Mouse (Mus musculus) embryonic facial prominence, embryonic 14.5 days (tissue): ENCODE results near the gene Lrit2. TPM values are rescaled to one million over a fixed set of nuclear protein-coding genes. Genes with fewer than 3 reads are reported as not detected.

Source experiments
- ATAC-seq: fragments of 200-750 bp; cut with Nextera tagmentation; 2 replicates; pipeline ENCODE4 v1.8.0; 2017; ENCODE audit warnings: low read depth, moderate number of reproducible peaks, moderate TSS enrichment
- DNase-seq: peaks from one replicate; pipeline ENCODE4 v3.0.0-alpha.2; 2015; ENCODE audit warnings: low spot score
- H3K27ac ChIP-seq: fragments of 300-500 bp; sonication (generic); replicated peaks from 2 replicates; pipeline ENCODE4 v1.5.1; 2014; ENCODE audit warnings: low read depth, mild to moderate bottlenecking, low read length, moderate library complexity
- H3K27me3 ChIP-seq: fragments of 300-500 bp; sonication (generic); replicated peaks from 2 replicates; pipeline ENCODE4 v1.6.1; 2014; ENCODE audit warnings: low read length; ENCODE audit not compliant: control insufficient read depth, insufficient read depth
- H3K36me3 ChIP-seq: fragments of 300-500 bp; sonication (generic); 2 replicates; pipeline ENCODE4 v1.6.1; 2014; ENCODE audit warnings: low read length, mixed read lengths; ENCODE audit not compliant: control insufficient read depth, insufficient read depth
- H3K4me1 ChIP-seq: fragments of 300-500 bp; sonication (generic); 2 replicates; pipeline ENCODE4 v1.6.1; 2014; ENCODE audit warnings: antibody characterized with exemption, low read length; ENCODE audit not compliant: control insufficient read depth, insufficient read depth
- H3K4me2 ChIP-seq: fragments of 300-500 bp; sonication (generic); 2 replicates; pipeline ENCODE4 v1.6.1; 2014; ENCODE audit warnings: low read depth, mild to moderate bottlenecking, low read length, moderate library complexity, mixed read lengths
- H3K4me3 ChIP-seq: fragments of 300-500 bp; sonication (generic); 2 replicates; pipeline ENCODE4 v1.5.1; 2014; ENCODE audit warnings: low read depth, mild to moderate bottlenecking, low read length
- H3K9ac ChIP-seq: fragments of 300-500 bp; sonication (generic); 2 replicates; pipeline ENCODE4 v1.6.1; 2014; ENCODE audit warnings: low read depth, mild to moderate bottlenecking, low read length, moderate library complexity, mixed read lengths
- H3K9me3 ChIP-seq: fragments of 300-500 bp; sonication (generic); 2 replicates; pipeline ENCODE4 v1.6.1; 2016; ENCODE audit warnings: low read length; ENCODE audit not compliant: control insufficient read depth
- WGBS: fragments of 180-500 bp; shearing (Covaris S2); extraction: QIAGEN DNeasy Blood & Tissue Kit; methylation state at CpG from one replicate; pipeline ENCODE4 v1.1.7; 2014; 5-methylcytosine and 5-hydroxymethylcytosine counted together
- polyA plus RNA-seq: library from polyadenylated mRNA; unstranded; fragments of >200 nt; fragmentation: Nextera tagmentation; extraction: Ambion mirVana; gene quantifications from 2 replicates; pipeline ENCODE4 v1.2.1, GENCODE M21; 2014

Lrit2 gene
- polyA plus RNA-seq, 1 experiment from 2014 or later = 0.06 TPM

DNA sequence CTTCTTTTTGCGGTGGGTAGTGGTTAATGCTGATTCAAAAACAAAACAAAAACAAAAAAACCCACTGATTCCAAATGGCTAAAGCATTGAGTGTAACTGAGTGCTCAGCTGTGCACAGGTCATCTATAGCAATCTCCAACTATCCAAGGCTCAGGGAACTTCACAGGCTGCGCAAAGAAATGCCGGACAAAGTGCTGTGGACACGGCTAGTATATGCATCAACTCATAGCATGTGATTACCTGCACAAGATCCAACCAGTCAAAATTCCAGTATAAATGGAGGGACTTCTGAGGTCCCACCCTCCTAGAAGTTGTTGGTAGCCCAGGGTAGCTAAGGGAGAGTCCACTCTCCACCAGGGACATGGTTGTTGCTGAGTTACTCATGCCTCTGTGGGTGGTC is 51.5 kb downstream of the Lrit2 start:
- H3K27me3 ChIP-seq = no peaks in the 10 kb centered on the region
- no peak overlapping the region for H3K4me3 ChIP-seq
- no peak overlapping the region for H3K4me2 ChIP-seq
- WGBS = 93% methylated on average over 4 of the region's 4 CpGs
- no peak for DNase-seq
- no peak overlapping the region for H3K27ac ChIP-seq
- no peak overlapping the region for H3K9ac ChIP-seq
- no peaks in the 10 kb centered on the region for H3K9me3 ChIP-seq
- H3K4me1 ChIP-seq = no peaks in the 10 kb centered on the region
- peaks cover 37% of the 10 kb centered on the region for H3K36me3 ChIP-seq
- ATAC-seq = no peak

Other genes starting within 250 kb of the Lrit2 start
- gene Ccser2, start 99.2 kb upstream of the Lrit2 start, polyA plus RNA-seq = 49.6 and 52.7 TPM in 2 replicates
- 0.39 and 1.4 TPM in 2 replicates for gene Rgr, start 19.0 kb upstream of the Lrit2 start, polyA plus RNA-seq
- not detected in 2 replicates for gene Lrit1, start 13.1 kb upstream of the Lrit2 start, polyA plus RNA-seq
- gene Cdhr1, start 30.4 kb downstream of the Lrit2 start, polyA plus RNA-seq = 3.0 TPM in 2 replicates
- gene 2610528A11Rik, start 46.1 kb downstream of the Lrit2 start, polyA plus RNA-seq = 7.9 and 9.0 TPM in 2 replicates
- gene Ghitm, start 67.3 kb downstream of the Lrit2 start, polyA plus RNA-seq = 198 and 210 TPM in 2 replicates